Mouse (Mus musculus): ENCODE results near the gene Ntm. TPM values are rescaled to one million over a fixed set of nuclear protein-coding genes. Genes with fewer than 3 reads are reported as not detected.

Gene Ntm
- polyA plus RNA-seq, 1 experiment from 2014 or later: 7.8 TPM

GRCm38 (mm10) chr9:29439401-29439800, 523.5 kb downstream of the Ntm start:
- WGBS: 65% methylated on average over 5 of the region's 5 CpGs
- H3K4me3 ChIP-seq: no peak overlapping the region
- DNase-seq (ENCODE audit: low spot score): no peak
- no peaks in the 10 kb centered on the region; the same call in 1 of the 2 replicates for H3K27me3 ChIP-seq (ENCODE audit: low read depth, poor library complexity, severe bottlenecking)
- no peaks in the 10 kb centered on the region for H3K36me3 ChIP-seq
- no peak overlapping the region for H3K27ac ChIP-seq (replicated peaks)
- H3K9me3 ChIP-seq (replicated peaks): no peaks in the 10 kb centered on the region
- H3K4me1 ChIP-seq: peaks cover 7% of the 10 kb centered on the region

DNA sequence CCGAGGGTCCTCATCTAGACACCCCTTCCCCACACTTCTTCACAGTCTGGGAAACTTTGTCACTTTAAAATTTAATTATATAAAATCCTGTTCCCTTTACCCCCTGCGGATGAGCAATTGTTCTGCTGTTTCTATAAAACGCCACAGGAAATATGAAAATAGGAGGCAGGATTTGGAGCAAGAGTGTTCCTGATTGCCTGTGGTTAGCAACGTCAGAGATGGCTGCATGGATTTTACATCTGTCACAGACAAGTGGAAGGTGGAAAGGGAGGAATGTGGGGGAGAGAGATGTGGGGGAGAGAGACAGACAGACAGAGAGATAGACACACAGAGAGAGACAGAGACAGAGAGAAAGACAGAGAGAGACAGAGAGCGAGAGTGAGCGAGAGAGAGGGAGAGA, 528.3 kb downstream of the Ntm start:
- 41% methylated on average over 6 of the region's 6 CpGs for WGBS

DNA sequence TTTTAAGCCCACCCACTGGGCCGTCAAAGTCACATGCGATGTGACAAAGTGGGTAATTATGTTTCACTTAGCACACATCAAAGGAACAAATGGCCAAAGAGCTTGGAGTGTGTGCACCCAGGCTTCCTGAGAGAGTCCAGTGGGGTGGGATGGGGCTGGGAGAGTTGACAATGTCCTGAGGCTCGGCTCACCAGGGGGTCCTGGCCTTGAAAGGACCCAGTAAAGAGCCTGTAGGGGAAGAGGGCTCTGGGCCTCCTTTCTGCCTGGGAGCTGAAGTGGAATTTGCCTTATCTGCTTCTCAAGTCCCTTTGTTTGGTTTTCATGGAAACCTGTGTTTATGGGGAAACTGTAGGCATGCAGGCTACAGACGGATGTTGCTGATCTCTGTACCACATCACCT, 529.0 kb downstream of the Ntm start:
- H3K27me3 ChIP-seq (ENCODE audit: low read depth, poor library complexity, severe bottlenecking): peaks cover 6% of the 10 kb centered on the region
- no peak overlapping the region for H3K4me3 ChIP-seq
- H3K9me3 ChIP-seq (replicated peaks): no peaks in the 10 kb centered on the region
- peak overlapping the region; percentile 33 for H3K27ac ChIP-seq (replicated peaks)
- peak; percentile 29 for DNase-seq (ENCODE audit: low spot score)
- 7% methylated on average over 4 of the region's 4 CpGs for WGBS
- H3K36me3 ChIP-seq: no peaks in the 10 kb centered on the region
- peaks cover 22% of the 10 kb centered on the region for H3K4me1 ChIP-seq

More for the DNA sequence above, 528.3 kb downstream of the Ntm start:
- Histone ChIP-seq H3K4me3 (no peak overlapping the region), H3K9me3 (replicated peaks) (no peaks in the 10 kb centered on the region), H3K27ac (replicated peaks) (peak overlapping the region; percentile 33; the same call in 1 of the 2 replicates), H3K4me1 (peaks cover 22% of the 10 kb centered on the region), H3K27me3 (ENCODE audit: low read depth, poor library complexity, severe bottlenecking) (peaks cover 2% of the 10 kb centered on the region; the same call in 1 of the 2 replicates), H3K36me3 (no peaks in the 10 kb centered on the region)
- DNase-seq (ENCODE audit: low spot score): no peak

- peaks cover 26% of the 10 kb centered on the region for H3K4me1 ChIP-seq
- H3K4me3 ChIP-seq: no peak overlapping the region
- 77% methylated on average over 7 of the region's 7 CpGs for WGBS
- H3K36me3 ChIP-seq: no peaks in the 10 kb centered on the region
- no peaks in the 10 kb centered on the region for H3K9me3 ChIP-seq (replicated peaks)
- H3K27me3 ChIP-seq (ENCODE audit: low read depth, poor library complexity, severe bottlenecking): peaks cover 8% of the 10 kb centered on the region
- no peak for DNase-seq (ENCODE audit: low spot score)
- 0 out of 2 replicates have a peak overlapping the region, but pooled peaks have one; percentile 9 for H3K27ac ChIP-seq (replicated peaks)
Measured at GRCm38 (mm10) chr9:29433156-29433555, 529.8 kb downstream of the Ntm start.

DNA sequence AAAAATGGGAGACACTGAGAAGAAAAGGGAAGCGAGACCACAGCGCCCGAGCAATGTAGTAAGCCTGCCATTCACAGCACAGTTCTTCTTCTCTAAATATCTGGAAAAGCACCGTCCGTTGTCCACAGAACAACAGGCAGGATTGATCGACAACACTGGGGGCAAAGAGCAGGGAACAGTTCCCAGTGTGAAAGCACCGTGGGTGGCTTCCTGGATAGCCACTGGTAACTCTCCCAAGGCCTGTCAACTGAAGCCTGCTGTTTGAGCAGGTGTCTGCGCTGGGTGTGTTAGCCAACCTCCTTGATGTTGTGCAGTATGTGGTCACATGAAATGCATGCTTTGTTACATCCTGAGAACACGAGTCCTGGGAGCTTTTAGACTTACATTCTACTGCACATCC, 531.4 kb downstream of the Ntm start:
- Histone ChIP-seq H3K4me3 (no peak overlapping the region), H3K36me3 (no peaks in the 10 kb centered on the region), H3K27ac (replicated peaks) (no peak overlapping the region), H3K4me1 (peaks cover 27% of the 10 kb centered on the region), H3K27me3 (ENCODE audit: low read depth, poor library complexity, severe bottlenecking) (peaks cover 8% of the 10 kb centered on the region), H3K9me3 (replicated peaks) (no peaks in the 10 kb centered on the region)
- 77% methylated on average over 9 of the region's 9 CpGs for WGBS
- no peak for DNase-seq (ENCODE audit: low spot score)

DNA sequence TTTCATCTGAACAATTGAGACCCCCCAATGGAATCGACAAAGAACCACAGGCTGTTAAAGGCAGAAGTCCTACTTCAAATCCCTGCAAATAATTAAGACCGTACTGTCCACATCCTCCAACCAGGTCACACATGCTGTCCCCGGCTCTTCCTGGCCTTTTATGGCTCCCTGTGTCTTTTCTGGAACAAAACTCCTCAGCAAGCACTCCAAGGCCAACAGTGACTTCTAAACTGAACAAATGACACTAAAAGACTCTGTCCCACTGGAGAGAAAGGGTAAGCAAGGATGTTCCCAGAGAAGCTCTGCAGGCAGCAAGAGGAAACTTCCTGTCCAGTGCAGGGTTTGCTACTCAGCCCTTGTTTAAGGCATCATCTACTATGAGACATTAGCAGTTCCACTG, 532.8 kb downstream of the Ntm start:
- no peaks in the 10 kb centered on the region for H3K9me3 ChIP-seq (replicated peaks)
- H3K4me3 ChIP-seq: no peak overlapping the region
- no peak for DNase-seq (ENCODE audit: low spot score)
- 82% methylated on average over 3 of the region's 3 CpGs for WGBS
- H3K27ac ChIP-seq (replicated peaks): no peak overlapping the region
- peaks cover 8% of the 10 kb centered on the region for H3K27me3 ChIP-seq (ENCODE audit: low read depth, poor library complexity, severe bottlenecking)
- H3K4me1 ChIP-seq: peaks cover 27% of the 10 kb centered on the region
- no peaks in the 10 kb centered on the region for H3K36me3 ChIP-seq

- Histone ChIP-seq H3K4me1 (peaks cover 9% of the 10 kb centered on the region), H3K4me3 (no peak overlapping the region), H3K27me3 (ENCODE audit: low read depth, poor library complexity, severe bottlenecking) (peaks cover 8% of the 10 kb centered on the region), H3K27ac (replicated peaks) (no peak overlapping the region), H3K9me3 (replicated peaks) (no peaks in the 10 kb centered on the region), H3K36me3 (no peaks in the 10 kb centered on the region)
- DNase-seq (ENCODE audit: low spot score): peak; percentile 42
- 61% methylated on average over 7 of the region's 7 CpGs for WGBS
Measured at GRCm38 (mm10) chr9:29428322-29428721, 534.6 kb downstream of the Ntm start.

- H3K9me3 ChIP-seq (replicated peaks): no peaks in the 10 kb centered on the region
- no peak overlapping the region for H3K4me3 ChIP-seq
- no peak for DNase-seq (ENCODE audit: low spot score)
- peaks cover 8% of the 10 kb centered on the region for H3K27me3 ChIP-seq (ENCODE audit: low read depth, poor library complexity, severe bottlenecking)
- 93% methylated on average over 2 of the region's 2 CpGs for WGBS
- no peaks in the 10 kb centered on the region for H3K36me3 ChIP-seq
- H3K27ac ChIP-seq (replicated peaks): no peak overlapping the region
- H3K4me1 ChIP-seq: peaks cover 5% of the 10 kb centered on the region; the same call in 1 of the 2 replicates
Measured at GRCm38 (mm10) chr9:29426261-29426660, 536.7 kb downstream of the Ntm start.

- Histone ChIP-seq H3K4me1 (peaks cover 21% of the 10 kb centered on the region), H3K36me3 (no peaks in the 10 kb centered on the region), H3K4me3 (no peak overlapping the region), H3K27me3 (ENCODE audit: low read depth, poor library complexity, severe bottlenecking) (peaks cover 62% of the 10 kb centered on the region), H3K9me3 (replicated peaks) (no peaks in the 10 kb centered on the region), H3K27ac (replicated peaks) (no peak overlapping the region)
- WGBS: 82% methylated on average over 2 of the region's 2 CpGs
- DNase-seq (ENCODE audit: low spot score): no peak
Measured at GRCm38 (mm10) chr9:29415578-29415977, 547.4 kb downstream of the Ntm start.

DNA sequence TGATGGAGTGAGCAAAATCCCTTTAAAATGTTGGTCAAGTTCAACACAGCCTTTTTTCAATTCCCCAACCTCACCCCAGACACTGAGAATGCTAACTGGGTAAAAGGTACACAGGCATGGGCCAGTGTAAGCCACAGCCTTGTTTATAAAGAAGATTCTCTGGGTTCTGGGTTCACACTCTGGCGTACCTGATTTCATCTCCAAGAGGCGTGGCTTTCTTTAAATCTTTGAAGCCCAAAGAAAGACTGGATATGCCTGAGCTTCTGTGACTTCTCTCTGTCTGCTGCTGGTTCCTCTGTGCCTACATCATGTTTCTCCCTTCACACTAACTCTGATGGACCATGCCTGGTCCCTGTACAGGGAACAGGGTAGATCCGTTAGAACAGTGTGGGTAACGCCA, 549.8 kb downstream of the Ntm start:
- H3K9me3 ChIP-seq (replicated peaks): no peaks in the 10 kb centered on the region
- no peak overlapping the region for H3K27ac ChIP-seq (replicated peaks)
- H3K27me3 ChIP-seq (ENCODE audit: low read depth, poor library complexity, severe bottlenecking): peaks cover 76% of the 10 kb centered on the region
- 74% methylated on average over 4 of the region's 4 CpGs for WGBS
- H3K36me3 ChIP-seq: no peaks in the 10 kb centered on the region
- H3K4me1 ChIP-seq: peaks cover 21% of the 10 kb centered on the region
- no peak for DNase-seq (ENCODE audit: low spot score)
- H3K4me3 ChIP-seq: peak overlapping the region; percentile 62; the same call in 1 of the 2 replicates

GRCm38 (mm10) chr9:29412181-29412771, 550.7 kb downstream of the Ntm start:
- H3K27me3 ChIP-seq (ENCODE audit: low read depth, poor library complexity, severe bottlenecking): peaks cover 69% of the 10 kb centered on the region
- H3K27ac ChIP-seq (replicated peaks): peak overlapping the region; percentile 80
- under 1% methylated on average over 61 of the region's 61 CpGs for WGBS
- H3K4me1 ChIP-seq: peaks cover 21% of the 10 kb centered on the region
- H3K9me3 ChIP-seq (replicated peaks): no peaks in the 10 kb centered on the region
- peak; percentile 81 for DNase-seq (ENCODE audit: low spot score)
- H3K36me3 ChIP-seq: no peaks in the 10 kb centered on the region
- H3K4me3 ChIP-seq: peak overlapping the region; percentile 62

DNA sequence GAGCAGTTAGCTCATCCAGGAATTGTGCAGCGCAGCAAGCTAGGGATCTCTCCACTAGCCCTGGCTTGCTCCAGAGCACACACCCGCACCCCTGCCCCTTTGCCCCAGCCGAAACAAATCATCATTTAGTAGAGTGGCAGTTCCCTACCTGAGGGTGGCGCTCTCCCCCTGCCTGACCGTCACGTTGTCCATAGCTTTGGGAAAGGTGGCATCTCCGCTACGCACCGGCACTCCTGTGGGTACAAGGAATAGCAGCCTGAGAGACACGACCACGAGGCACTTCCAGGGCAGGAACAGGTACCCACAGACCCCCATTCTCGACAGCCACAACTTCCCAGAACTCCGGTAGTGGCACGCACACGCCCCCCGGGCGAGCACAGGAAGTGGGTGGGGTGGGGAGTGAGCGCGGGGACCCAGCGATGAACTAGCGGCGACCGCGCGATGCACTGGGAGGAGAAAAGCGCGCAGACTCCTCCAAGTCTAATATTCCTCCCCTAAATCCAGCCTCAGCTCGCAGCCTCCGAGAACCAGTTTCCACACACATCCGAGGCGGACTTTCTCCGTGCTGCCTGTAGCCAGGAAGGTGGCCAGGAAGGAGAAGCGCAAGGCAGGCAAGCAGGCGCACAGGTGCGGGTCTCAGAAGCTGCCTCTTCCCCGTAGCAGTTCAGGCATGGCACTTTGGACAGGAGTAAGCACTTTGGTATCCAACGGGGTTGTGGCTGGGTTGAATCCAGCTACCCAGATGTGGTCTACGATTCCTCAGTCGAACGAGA, 551.3 kb downstream of the Ntm start:
- WGBS: under 1% methylated on average over 40 of the region's 40 CpGs
- Histone ChIP-seq H3K9me3 (replicated peaks) (no peaks in the 10 kb centered on the region), H3K27me3 (ENCODE audit: low read depth, poor library complexity, severe bottlenecking) (peaks cover 69% of the 10 kb centered on the region), H3K4me1 (peaks cover 21% of the 10 kb centered on the region), H3K27ac (replicated peaks) (peak overlapping the region; percentile 80), H3K4me3 (peak overlapping the region; percentile 62), H3K36me3 (no peaks in the 10 kb centered on the region)
- peak; percentile 75 for DNase-seq (ENCODE audit: low spot score)
